Mouse (Mus musculus): ENCODE measurements around the gene S100a14. TPM values are rescaled to one million over a fixed set of nuclear protein-coding genes. Genes with fewer than 3 reads are reported as not detected.

S100a14 gene
- total RNA-seq (2021), result under 1 TPM; 0.38 to 0.55 TPM
- long read RNA-seq, result 0 reads

DNA sequence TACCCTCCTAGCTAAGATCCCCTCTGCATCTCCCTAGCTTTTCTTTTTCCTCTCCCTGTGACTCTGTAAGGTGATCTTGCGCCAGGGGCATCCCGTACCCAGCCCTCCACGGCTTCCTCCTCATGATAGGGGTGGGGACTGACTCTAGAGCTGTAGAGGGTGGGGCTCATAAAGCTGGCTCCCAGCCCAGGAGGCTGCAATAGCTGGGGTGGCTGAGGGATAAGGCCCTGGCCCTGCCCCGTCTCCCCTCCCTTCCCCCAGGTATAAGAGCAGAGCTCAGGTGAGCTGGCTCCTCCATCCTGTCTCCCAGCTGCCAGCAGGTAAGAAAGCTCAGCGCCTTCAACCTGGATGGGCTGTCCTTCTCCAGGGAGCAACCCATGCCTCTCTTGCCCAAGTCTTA is at the start of gene S100a14:
Gene S100a14, plus strand, starts transcription at position 277 of the 400 bp plus-strand sequence.
- no peak for DNase-seq (ENCODE audit: low spot score in 2 of 2)

DNA sequence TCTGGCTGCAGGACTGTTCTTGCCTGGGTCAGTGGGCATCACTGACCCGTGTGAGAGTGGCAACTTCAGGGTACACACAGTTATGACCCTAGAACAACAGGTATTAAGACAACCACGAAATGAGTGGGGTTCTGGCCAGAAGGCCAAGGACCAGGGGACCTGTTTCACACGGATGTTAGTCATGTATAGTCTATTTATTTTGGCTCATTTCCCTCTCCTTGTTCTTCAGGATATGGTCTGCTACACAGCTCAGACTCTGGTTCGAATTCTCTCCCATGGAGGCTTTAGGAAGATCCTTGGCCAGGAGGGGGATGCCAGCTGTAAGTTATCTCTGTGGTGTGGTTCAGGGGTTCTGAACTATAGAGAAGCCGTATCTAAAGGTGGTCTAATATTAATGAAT is 39.7 kb upstream of the S100a14 start:
- no peak for DNase-seq (ENCODE audit: low spot score in 2 of 2)

DNA sequence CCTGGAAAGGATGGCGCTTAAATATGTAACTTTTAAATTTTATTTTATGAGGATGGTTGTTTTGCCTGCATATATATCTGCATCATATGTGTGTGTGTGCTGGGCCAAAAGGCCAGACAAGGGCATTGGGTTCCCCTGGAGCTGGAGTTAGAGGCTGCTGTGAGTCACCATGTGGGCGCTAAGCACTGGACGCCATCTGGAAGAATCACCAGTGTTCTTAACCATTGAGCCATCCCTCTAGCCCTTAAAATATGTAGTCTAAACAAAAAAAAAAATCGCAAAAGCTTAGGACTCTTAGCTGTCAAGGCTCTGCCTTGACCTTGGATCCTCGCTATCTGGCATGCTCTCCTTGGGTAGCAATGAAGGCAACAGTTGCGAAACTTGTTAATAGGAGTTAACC is 38.1 kb upstream of the S100a14 start:
- no peak for DNase-seq (ENCODE audit: low spot score in 2 of 2)

DNA sequence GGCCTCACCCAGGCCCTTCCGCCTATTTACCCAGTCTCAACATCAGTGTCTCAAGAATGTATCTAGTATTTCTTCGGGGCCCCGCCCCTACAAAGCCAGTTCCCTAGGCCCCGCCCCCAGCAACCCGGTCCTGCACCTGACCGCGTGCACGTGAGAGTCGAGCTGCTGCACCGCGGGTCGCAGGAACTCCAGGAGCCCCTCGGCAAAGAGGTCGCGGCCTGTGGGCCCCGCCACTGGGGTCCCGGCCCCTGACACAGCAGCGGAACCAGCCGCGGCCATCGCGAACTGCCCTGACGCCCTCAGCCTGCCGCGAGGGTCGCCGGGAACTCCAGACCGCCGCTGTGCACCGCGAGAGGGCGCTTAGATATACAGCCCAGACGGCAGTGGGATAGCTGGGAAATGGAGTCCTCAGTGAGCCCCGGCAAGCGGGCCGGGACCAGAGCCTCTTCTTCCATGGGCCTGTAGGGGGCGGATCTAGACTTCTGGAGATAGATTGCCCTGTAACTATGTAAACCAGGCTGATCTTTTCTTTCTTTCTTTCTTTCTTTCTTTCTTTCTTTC is 35.9 kb upstream of the S100a14 start, which contains the start of gene Snapin:
Gene Snapin, minus strand, starts transcription at position 338 of the 561 bp plus-strand sequence.
- peak; percentile 96 to 98 for DNase-seq (ENCODE audit: low spot score in 2 of 2)

DNA sequence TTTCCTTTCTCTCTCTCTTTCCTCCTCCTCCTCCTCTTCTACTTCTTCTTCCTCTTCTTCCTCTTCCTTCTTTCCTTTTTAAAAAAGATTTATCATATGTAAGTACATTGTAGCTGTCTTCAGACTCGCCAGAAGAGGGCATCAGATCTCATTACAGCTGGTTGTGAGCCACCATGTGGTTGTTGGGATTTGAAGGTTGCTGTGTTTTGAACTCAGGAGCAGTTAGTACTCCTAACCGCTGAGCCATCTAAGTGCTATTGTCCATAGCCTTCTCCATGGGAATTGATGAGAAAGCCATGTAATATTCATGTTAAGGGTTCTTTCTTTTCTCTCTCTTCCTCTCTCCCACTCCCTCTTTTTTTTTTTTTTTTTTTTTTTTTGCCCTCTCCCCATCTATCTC is 35.3 kb upstream of the S100a14 start:
- DNase-seq (ENCODE audit: low spot score in 2 of 2), result peak in 1 of 2 experiments; percentile 45

DNA sequence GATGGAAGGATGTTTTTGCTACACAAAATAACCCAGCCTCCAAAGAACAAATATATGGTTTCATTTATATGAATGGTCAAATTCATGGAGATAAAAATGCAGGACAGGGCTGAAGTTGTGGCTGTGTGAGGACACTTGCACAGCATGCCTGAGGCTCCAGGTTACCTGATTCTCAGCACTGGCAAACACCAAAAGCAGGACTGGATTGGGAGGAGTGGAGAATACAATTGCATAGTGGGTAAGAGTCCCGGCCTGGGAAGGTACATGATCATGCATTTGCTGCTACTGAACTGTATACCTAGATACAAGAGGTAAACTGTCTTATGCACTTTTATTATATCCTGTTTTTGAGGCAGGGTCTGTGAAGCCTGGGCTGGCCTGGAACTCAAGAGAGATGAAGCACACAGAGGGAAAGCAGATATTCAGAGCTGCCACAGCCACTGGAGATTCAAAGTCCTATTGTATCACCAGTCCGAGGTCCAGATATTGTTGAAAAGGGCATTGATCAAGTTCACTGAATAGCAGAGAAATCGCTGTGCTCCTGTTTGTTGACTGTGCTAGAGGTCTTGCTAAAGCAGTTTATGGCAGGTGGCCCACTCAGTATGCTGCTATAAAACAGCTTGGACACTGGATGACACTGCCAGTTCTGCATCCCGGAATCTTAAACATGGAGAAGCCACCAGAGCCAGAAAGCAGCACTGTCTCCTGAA is 32.7 kb upstream of the S100a14 start:
- no peak for DNase-seq (ENCODE audit: low spot score in 2 of 2)

DNA sequence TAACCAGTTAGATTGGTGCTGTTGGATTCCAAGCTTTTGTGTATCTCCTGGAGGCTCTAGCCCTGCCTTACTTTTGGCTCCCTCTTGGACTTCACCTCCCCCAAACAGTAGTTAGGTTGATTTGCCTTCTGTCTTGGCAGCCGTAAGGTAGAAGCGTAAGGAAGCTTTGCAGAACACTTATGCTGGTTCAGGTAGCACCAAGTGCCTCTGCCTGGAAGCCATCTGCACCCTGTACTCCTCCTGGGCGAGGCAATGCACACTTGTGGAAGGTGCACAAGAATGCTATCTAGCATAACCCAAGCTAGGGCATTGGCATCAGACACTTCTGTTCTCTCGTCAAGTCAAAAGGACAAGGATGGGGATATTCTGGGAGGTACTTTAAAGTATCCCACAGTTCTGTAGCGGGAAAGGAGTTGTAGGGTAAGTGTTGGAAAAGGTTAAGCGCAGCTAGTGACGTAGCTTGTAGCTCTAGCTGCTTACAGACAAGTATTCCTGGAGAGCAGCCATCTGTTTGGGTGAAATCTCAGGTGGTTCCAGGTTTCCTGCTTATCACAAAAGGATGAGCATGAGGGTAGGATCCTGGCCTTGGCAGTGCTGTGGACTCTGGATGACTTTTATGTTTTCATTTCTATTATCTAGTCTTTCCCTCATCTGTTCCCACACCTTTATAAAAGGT is 30.7 kb upstream of the S100a14 start:
- DNase-seq (ENCODE audit: low spot score in 2 of 2), result no peak

DNA sequence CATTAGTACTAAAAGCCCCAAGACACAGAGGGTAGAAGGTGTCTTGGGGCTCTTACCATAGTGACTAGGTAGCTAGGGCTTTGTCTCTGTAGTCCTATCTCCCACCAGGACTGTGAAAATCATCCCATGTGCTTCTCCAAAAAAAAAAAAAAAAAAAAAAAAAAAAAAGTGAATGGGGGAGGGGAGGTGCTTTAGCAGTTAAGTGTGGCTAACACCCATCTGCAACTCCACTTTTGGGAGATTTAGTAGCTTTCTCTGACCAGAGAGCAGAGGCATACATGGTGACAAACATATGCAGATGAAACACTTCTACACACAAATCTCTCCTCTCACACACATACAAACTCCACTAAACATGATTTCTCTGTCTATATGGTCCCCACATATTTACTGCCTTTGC is 29.1 kb upstream of the S100a14 start:
- DNase-seq (ENCODE audit: low spot score in 2 of 2), result no peak

DNA sequence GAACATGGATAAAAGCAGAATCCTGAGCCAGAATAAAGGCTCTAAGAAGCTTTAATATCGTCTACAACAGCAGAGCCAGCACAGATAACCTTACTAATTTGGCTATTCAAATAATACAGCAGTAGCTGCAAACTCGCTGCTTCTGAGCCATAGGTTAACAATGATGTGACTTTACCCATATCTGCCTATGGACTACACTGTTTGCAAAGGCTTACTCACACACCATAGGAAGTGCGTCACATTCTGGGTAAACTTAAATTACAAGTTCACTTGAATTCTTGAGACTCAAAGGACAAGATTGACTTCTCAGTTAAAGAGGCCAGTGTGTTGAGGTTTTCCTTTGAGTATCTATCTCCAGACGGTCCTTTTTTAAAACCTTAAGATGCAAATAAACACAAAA is 23.2 kb upstream of the S100a14 start:
- no peak for DNase-seq (ENCODE audit: low spot score in 2 of 2)

DNA sequence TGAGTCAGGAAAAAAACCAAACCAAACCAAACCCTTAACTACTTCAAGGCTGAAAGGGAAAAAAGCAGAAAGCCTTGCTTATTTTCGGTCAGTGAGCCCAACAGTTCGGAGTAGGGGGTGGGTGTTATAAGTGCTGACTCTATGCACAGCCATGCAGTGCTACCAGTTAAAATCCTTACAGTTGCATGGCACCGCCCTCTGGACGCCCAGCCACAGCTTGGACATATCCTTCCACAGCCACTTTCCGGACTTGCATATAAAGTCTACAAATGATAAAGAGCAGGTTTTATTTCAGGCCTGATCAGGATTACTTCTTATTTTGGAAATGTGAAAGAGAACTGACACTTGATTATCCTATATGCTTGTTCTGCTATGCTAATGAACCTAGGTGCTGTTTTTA is 21.4 kb upstream of the S100a14 start:
- no peak for DNase-seq (ENCODE audit: low spot score in 2 of 2)

DNA sequence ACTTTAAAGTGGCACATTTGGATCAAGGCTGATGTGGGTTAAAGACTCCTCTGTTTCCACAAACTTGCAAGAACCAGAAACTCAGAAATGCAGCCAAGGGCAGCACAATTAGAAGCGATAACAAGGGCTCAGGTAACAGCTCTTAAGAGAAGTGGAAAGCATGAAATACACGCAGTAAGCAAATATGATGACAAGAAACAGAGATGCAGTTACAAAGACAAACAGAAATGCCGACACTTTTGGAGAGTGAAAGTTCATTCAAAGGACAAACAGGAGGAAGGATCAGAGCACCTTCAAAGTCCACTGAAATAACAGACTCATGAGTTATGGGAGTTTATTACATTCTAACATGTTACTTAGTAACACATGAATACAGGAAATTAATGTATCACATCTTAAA is 20.3 kb upstream of the S100a14 start:
- no peak for DNase-seq (ENCODE audit: low spot score in 2 of 2)

DNA sequence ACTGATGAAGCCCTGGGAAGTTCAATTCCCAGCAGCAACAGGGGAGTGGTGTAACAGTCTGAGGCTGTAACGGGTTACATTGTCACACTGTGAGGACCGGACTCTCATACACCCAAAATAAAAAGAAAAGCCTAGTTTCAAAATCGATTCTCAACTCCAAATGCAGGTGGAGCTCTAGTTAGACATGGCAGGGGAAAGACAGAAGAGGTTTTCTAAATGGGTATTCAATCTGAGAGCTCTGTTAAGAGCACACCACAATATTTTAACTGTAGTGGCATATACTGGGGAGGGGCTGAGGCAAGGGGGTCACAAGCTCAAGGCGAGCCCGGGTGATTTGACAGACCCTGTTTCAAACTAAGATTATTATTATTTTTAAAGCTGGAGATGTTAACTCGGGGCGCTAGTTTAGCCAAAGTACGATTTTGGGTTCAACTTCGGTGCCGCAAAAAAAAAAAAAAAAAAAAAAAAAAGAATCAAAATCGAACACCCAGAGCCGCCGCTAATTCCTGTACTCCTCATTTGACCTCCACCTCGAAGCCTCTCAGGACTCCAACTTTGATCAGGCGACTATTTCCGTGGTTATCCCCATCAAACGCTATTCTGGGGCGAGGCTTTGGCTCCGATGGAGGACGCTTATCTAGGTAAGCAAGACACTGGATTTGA is 18.2 kb upstream of the S100a14 start:
- DNase-seq (ENCODE audit: low spot score in 2 of 2), result no peak

DNA sequence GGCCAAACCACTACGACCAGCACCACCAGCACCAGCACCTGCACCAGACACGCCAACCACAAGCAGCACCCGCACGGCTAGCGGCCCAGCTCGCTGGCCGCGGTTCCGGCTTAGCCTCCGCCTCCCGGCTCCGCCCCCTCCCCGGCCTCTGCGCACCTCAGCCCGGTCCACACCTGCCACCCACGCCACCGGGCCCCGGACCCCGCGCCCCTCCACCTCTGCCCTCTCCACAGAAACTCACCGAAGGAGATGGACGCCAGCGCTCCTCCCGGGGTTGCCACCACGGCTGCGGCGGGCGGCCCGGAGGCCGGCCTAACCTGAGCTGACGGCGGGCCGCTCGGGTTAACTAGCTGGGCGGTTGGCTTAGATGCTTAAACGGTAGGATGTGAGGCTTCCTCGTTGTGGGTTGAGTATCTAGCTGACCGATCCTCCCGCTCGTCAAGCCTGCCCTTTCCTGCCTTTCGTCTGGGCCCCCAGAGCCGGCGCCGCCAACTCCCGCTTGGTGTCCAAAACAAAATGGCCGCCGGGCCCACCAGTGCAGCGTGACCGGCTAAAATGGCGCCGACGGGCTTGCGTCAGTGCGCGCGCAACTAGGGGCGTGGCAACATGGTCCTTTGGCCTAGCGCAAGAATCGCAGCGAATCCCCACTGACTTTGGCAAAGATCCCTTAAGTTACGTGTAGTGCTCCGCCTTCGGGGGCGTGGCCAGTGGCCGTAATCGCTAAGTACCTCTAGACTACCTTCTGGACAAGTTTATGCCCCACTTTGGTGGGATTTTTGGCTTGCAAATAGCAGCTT is 17.5 kb upstream of the S100a14 start, which contains the start of gene Chtop:
Gene Chtop, minus strand, starts transcription at position 549 of the 797 bp plus-strand sequence.
- peak; percentile 99 to 100 for DNase-seq (ENCODE audit: low spot score in 2 of 2)

DNA sequence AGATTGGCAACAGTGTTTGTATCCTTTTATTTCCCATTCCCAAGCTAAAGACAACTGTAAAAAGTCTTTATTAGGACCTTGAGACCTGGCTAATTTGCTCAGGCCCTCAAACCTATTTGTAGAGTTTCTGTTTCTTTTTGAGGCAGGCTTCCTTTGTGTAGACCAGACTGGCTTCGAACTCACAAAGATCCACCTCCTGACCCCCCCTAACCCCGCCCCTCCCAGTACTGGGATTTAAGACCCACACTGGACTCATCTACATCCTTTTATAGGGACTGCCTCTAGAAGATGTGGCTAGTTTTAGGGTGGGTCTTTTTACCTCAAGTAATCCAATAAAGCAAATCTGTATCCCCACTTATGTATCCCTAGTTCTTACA is 16.9 kb upstream of the S100a14 start:
- no peak for DNase-seq (ENCODE audit: low spot score in 2 of 2)

DNA sequence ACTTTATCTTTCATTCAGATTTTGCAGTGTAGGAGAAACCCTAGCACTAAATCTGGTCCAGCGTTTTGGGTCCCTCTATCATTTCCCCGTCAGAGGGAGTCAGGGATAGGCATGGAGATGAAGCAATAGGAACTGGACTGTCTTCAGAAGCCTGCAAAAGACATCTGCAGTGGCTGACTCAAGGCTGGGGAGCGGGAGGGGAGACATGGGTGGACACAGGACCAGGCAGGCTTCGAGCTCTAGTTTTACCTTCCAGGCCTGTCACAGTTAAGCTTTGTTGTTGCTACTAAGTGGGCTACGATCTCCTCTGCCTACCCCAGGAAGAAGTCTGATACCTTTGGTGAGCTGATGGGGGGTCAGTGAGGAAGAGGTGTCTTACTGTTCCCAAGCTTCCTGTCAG is 14.4 kb upstream of the S100a14 start:
- DNase-seq (ENCODE audit: low spot score in 2 of 2), result no peak

DNA sequence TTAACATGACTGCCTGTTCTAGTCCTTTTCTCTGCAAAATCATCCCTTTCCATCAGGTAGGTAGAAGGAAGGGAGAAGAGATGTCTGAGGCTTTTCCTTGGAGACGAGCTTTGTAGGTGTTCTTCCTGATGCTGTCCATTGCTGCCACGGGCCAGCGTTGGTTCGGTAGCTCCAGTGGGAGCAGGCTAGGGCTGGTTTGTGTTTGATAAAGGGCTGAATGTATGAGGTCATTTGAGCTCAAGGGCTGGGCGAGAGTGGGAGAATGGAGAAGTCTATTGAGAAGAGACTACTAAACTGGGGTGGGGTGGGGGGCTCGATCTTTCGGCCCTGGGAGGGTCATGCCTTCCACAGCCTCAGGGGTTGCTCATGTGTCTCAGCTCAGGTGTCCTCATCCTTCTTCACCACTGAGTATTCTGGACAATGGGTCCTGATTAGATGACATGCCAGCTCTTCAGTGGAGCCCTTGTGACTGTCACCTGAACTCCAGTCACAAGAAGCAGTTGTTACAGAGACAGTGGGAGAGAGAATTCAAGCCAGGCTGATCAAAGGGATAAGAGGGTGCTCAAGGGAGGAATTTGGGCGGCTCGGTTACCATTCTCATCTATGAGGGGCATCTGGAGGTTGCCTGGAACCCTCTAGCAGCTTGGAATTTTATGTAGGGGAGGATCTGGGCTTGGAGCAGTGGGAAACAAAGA is 13.6 kb upstream of the S100a14 start:
- DNase-seq (ENCODE audit: low spot score in 2 of 2), result no peak

DNA sequence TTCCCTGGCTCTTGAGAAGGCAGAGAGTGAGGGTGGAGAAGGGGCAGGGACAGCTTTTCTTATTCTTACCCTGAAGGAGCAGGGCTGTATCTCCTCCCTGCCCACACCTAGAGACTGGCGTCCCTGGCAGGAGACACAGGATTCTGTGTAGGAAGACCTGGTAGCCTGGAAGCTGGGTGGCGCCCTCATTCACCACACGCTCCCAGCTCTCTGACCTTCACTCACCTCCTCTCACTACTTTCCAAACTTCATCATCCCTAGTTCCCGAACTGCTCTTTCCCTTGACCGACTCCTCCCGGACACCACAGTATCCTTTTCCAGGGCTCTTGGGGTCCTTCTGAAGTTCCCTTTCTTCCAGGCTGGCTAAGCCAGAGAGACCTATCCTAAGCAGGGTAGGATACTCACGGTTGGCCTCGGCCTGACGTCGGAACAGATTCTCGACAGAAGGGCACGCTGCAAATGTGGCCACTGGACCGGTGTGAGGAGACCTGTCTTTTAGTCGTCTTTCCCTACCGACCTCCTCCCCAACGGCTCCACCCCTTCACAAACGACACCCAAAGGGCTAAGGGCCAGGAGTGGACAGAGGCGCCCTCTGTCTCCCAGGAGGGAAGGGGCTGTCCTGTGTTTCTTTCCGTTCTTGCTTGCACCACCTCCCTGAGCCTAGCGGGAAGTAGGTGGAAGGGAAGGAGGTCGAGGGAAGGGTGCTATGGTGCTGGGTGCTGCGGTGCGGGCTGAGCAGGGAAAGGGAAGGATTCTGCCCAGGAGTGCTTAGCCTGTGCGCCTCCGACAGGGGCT is 12.7 kb upstream of the S100a14 start, which contains the start of the genes S100a1 and S100a13:
Gene S100a1, minus strand, starts transcription at position 597 of the 795 bp plus-strand sequence.
Gene S100a13, plus strand, starts transcription at position 640 of the 795 bp plus-strand sequence.
- peak; percentile 42 to 70 for DNase-seq (ENCODE audit: low spot score in 2 of 2)

DNA sequence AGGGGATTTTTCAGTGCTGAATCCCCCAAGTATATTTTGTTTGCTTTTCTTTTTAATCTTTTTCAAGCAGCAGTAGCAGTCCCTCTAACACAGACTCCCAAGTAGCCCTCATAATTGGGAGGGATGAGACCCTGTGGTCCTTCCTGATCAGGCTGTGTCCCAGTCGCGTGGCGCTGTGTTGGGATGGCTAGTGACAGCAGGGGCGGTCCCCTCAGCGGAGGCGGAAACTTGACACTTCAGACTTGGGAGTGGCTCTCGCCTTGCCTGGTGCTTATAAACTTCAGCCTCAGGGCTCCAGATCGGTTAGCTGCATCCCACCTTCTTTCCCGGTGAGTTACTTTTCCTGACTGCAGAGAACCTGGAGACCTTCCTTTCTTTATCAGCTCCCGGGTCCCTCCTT is 12.0 kb upstream of the S100a14 start:
- DNase-seq (ENCODE audit: low spot score in 2 of 2), result peak in 1 of 2 experiments; percentile 45

DNA sequence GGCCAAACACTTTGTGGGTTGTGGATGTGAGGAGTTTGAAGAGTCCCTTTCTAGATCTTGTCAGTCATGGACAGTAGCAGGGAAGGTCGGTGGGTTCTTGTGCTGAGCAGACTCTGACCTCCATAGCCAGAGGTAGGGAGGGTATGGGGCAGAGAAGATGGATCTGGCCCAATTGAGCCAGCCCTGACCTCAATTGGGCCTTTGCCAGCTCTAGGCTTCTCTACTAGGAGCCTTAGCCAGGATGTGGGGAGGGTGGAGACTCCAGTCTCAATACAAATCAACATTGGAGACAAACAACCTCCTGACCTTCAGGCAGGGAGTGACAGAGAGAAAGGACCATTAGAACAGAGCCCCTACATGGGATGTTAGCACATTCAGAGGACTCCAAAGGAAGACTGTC is 11.4 kb upstream of the S100a14 start:
- DNase-seq (ENCODE audit: low spot score in 2 of 2), result no peak
